Mouse (Mus musculus): ENCODE data around the gene Samd4b. TPM values are rescaled to one million over a fixed set of nuclear protein-coding genes. Genes with fewer than 3 reads are reported as not detected.

Samd4b gene
- total RNA-seq, 2 experiments from 2014 or later = 74.9 to 78.9 TPM

DNA sequence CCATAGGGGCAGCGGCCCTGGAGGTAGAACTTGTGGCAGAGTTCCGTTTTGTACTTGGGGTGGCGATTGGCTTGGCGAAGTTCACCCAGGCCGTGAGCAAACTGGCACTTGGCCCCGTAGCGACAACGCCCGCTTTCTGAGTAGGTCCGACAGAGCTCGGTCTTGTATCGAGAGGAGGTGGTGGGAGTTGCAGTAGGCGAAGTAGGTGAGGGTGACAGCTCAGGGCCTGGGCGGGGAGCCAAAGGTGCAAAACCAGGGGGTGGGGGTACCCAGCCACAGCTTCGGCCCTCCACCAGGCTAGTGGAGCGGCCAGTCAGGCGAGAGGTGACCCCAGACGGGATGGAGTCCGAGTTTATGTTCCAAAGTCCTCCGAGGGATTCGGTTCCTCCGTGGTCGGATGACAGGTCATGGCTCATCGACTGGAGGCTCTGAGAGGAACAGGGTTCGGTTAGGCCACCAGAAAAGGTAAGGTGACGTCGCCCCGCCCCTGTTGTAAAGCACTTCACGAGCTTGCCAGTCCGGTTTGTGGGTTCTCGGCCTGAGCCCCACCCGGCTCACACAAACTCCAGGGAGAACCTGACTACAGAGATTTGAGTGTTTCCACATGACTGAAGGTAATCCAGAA, 219.8 kb downstream of the Samd4b start:
- Histone ChIP-seq H3K27ac (peak overlapping the region; percentile 91), H3K4me3 (peak overlapping the region; percentile 54)
- TF ChIP-seq CTCF (IDR thresholded peaks at IDR 0.05) = no peak
- intact Hi-C loops (cut with DNase I) = no loop called here
- DNase-seq (ENCODE audit: extremely low spot score in 1 of 2, low spot score in 2 of 2) = no peak

DNA sequence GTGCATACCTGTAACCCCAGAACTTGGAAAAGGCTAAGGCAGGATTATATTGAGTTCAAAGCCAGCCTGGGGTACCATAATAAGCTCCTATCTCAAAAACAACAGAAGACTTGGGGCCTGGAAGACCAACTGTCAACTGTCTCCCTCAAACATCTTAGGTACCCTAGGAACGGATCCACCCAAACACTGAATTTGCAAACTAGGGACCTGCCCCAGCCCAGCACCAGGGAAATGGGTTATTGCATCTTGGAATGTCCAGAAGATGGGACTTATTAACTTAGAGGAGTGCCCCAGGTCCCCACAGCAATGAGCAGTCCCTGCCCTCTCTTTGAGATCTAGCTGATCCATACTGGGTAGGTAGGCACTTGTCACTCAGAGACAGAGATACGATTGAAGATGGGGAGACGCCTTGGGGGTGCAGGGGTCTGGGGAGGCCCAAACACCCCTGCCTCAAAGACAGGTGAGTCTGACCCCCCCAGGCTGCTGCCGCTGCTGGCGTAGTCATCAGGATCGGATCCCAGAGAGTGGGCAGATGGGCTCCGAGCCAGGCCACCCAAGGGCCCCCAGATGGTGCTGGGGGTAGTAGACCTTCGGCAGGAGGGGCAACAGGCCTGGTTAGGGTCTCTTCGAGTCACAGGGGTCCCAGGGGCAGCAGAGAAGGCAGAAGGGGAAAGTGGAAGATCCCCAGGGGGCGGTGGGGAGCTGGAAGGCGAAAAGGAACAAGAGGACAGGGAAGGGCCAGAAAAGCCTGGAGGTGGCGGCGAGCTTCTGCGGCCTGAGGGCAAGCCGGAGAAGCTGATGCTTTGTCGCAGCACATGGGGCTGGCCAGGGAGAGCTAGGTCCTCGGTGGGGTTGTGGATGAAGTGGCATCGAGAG, 220.5 kb downstream of the Samd4b start:
- H3K27ac ChIP-seq = peak overlapping the region; percentile 91; the same call in 1 of the 2 replicates
- intact Hi-C loops (cut with DNase I) = no loop called here
- TF ChIP-seq CTCF (IDR thresholded peaks at IDR 0.05) = no peak
- no peak for DNase-seq (ENCODE audit: extremely low spot score in 1 of 2, low spot score in 2 of 2)
- H3K4me3 ChIP-seq = peak overlapping the region; percentile 54

DNA sequence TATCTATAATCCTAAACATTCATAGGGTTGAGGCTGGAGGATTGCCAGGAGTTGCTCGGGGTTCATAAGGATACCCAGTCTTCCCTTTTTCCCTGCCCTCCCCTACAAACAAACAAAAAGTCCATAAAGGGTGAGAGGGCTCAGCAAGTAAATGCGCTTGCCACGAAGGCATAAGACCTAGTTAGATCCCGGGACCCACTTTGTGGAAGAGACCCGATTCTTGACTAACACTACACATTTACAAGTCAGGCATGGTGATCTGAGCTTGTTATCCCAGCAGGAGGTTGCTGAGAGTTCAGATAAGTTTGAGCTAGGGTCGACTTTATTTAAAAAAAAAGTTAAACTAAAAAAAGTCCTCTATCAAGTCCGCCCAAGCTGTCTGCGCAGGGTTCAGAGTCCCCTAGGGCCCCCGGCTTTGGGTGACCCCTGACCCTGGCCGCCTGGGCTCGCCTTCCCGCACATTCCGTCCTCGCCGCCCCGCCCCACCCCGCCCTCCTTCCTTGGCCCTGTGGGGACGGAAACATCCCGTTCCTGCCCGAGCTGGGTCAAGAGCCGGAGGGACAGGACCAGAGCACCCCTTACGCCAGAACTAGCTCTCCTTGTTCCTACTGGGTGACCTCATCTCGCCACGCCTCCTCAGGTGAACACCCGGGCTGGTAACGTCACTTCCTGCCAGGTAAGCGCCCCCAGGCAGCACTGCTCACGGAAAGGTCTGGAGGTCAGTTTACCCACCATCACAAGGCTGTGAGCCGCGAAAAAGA, 221.8 kb downstream of the Samd4b start:
- TF ChIP-seq CTCF (IDR thresholded peaks at IDR 0.05) = no peak
- no peak for DNase-seq (ENCODE audit: extremely low spot score in 1 of 2, low spot score in 2 of 2)
- peak overlapping the region; percentile 91 for H3K27ac ChIP-seq
- peak overlapping the region; percentile 54 for H3K4me3 ChIP-seq
- intact Hi-C loops (cut with DNase I) = no loop called here

DNA sequence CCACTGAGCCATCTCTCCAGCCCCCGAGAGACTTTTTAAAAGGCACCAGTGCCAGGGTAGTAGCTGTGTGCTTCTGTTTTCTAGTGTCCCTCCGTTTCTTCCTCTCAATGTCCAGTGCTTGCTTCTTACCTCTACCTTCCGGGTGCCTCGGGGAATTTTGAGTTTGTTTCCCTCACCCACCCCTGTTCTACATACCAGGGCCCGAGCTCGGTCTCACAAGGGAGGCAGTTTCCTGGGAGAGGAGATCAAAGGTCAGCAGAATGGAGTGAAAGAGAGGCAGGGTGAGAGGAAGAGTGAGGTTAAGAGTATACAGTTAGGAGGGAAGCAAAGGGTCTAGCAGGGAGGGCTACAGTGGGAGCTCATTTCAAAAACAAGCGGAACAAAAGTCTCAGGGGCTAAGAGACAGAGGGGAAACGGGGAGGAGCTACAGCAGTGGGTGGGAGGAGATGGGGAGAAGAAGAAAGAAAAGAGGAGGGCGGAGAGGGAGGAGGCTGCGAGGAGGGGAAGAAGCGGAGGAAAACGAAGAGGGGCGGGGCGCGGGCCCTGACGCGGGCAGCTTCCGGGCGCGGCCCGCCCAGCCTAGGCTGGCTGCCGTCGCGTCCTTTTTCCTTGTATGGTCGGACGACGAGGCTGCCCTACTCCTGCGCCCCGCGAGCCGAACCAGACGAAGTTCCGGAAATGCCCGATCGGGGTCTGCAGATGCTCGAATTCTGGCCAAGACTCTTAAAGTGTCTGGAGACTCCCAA, 222.6 kb downstream of the Samd4b start:
- intact Hi-C loops (cut with DNase I) = no loop called here
- peak overlapping the region; percentile 91 for H3K27ac ChIP-seq
- no peak; the same call in 1 of the 2 replicates for TF ChIP-seq CTCF (IDR thresholded peaks at IDR 0.05)
- peak; percentile 71 to 80 for DNase-seq (ENCODE audit: extremely low spot score in 1 of 2, low spot score in 2 of 2)
- H3K4me3 ChIP-seq = peak overlapping the region; percentile 54

DNA sequence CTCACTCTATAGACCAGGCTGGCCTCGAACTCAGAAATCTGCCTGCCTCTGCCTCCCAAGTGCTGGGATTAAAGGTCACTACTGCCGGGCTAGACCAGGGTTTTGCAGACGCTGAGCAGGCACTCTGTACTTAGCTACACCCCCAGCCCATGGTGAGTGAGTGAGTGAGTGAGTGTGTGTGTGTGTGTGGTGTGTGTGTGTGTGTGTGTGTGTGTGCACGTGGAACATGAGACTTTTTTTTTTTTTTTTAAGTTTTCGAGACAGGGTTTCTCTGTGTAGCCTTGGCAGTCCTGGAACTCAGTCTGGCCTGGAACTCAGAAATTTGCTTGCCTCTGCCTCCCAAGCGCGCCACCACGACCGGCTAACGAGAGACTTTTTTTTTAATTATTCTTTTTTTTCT, 223.3 kb downstream of the Samd4b start:
- no peak for DNase-seq (ENCODE audit: extremely low spot score in 1 of 2, low spot score in 2 of 2)
- Histone ChIP-seq H3K4me3 (no peak overlapping the region), H3K27ac (peak overlapping the region; percentile 91; the same call in 1 of the 2 replicates)
- no peak for TF ChIP-seq CTCF (IDR thresholded peaks at IDR 0.05)
- intact Hi-C loops (cut with DNase I) = no loop called here

DNA sequence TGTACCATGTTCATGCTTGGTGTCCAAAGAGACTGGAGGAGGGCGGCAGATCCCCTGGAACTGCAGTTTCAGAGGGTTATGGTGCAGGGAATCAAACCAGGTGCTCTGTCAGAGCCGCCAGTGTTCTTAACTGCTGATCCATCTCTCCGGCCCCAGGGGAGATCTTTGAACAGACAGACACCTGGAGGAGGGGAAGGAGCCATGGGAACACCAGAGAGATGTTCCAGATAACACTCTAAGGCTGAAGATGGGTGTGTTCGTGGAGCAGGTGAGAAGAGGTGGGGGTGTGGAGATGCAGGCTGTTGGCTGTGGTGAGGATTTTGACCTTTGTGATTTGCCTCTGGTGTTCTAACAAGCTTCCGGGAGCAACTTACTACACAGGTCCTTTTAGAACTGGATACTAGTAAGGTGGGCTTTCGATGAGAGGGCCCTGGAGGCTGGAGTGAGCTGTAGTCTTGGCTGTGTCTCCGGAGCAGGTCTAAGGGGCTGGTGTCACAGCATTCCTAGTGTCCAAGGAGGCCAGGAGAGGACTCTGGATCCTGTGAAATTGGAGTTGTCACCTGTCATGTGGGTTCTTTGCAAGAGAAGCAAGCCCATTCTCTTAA, 224.0 kb downstream of the Samd4b start:
- no peak for TF ChIP-seq CTCF (IDR thresholded peaks at IDR 0.05)
- Histone ChIP-seq H3K4me3 (no peak overlapping the region), H3K27ac (0 out of 2 replicates have a peak overlapping the region, but pooled peaks have one; percentile 24)
- intact Hi-C loops (cut with DNase I) = loop anchor here (1.0 to 2.0 kb wide), 2 partner anchors 12 to 23 kb away; partner anchors contain the start of gene Rps16
- no peak for DNase-seq (ENCODE audit: extremely low spot score in 1 of 2, low spot score in 2 of 2)

DNA sequence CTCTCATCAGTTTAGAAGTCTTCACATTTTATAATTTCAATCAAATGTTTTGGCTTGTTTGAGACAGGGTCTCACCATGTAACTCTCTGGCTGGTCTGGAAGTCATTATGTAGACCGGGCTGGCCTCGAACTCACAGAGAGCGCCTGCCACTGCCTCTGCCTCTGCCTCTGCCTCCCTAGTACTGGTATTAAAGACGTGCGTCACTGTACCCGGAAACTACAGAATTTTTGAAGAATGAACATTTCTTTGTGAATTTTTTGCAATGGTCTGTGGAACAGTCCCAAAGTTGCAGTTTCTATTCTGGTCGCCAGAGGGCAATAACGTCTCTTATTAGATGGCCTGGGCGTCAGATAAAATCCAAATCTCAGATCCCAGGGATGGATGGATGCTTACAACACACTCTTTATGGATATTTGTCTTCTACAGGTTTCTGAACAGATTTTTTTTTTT, 224.8 kb downstream of the Samd4b start:
- Histone ChIP-seq H3K27ac (peak overlapping the region; percentile 45; the same call in 1 of the 2 replicates), H3K4me3 (peak overlapping the region; percentile 62)
- intact Hi-C loops (cut with DNase I) = loop anchor here (1.0 to 2.0 kb wide), 2 partner anchors 13 to 22 kb away; partner anchors contain the start of gene Rps16
- peak; percentile 69 to 70 for DNase-seq (ENCODE audit: extremely low spot score in 1 of 2, low spot score in 2 of 2)
- peak; percentile 81 for TF ChIP-seq CTCF (IDR thresholded peaks at IDR 0.05)

DNA sequence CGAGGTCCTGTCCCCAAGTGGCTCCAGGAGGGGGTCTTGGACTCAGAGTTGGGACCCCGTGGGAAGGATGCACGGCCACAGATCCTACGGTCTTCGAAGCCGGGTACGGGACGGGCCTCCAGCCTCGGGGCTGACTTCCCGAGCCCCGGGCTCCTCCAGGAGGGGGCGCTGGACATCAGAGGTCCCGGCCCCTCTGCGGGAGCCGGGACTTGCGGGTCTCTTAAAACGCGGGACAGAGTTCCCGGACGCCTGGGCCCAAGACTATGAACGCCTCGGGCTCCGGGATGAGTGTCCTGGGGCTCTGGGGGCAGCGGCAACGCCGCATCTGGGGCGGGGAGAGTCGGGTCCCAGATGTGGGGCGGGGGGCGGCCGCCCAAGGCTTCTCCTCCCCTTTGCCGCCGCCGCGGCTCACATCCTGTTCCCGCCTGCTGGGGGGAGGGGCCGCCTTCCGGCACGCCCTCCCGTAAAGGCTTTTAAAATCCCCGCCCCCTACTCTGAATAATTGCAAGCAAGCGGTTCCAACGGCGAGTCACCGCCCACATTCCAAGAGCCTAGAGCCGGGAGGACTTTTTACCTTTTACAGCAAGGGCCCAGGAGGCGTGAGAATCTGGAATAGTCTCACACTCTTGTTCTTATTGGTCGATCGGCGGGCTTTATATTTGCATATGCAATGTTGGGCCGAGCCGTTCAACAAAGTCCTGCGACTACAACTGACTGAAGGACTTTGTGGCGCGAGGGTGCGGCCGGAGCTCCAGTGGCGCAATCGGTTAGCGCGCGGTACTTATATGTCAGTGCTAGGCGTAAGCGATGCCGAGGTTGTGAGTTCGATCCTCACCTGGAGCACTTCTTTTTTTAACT, 225.5 kb downstream of the Samd4b start, which contains the start of gene Plekhg2:
Gene Plekhg2 (minus strand): TSS at position 349 of the 858 bp plus-strand sequence.
- TF ChIP-seq CTCF (IDR thresholded peaks at IDR 0.05) = peak; percentile 65
- H3K4me3 ChIP-seq = peak within 1 kb of the TSS; percentile 62
- DNase-seq (ENCODE audit: extremely low spot score in 1 of 2, low spot score in 2 of 2) = peak; percentile 93 to 97
- H3K27ac ChIP-seq = peak within 1 kb of the TSS; percentile 82
- intact Hi-C loops (cut with DNase I) = loop anchor here (1.0 to 2.0 kb wide), 2 partner anchors 14 to 22 kb away; partner anchors contain the start of gene Rps16

DNA sequence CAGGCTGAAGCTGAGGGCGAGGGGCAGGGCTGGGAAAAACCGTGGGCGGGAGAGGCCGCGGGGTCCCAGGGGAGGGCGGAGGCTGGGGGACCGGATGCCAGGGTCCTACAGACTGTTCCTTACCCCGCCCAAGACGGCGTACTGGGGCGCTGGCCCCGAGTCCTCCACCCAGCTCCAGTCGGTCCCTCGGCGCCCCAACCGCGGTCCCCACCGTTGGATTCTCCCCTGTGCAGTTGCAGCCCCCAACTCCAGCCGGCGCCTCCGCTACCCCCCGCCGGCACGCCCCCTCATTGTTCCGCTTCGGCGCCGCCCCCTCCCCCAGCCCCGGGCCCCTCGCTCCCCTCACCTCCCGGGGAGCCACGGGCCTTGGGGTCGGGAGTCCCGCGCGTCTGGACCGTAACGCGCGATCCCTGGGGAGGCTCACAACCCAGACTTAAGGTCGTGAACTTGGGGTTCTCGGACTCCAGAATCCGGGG, 226.4 kb downstream of the Samd4b start:
- H3K27ac ChIP-seq = peak overlapping the region; percentile 82
- no peak for DNase-seq (ENCODE audit: extremely low spot score in 1 of 2, low spot score in 2 of 2)
- TF ChIP-seq CTCF (IDR thresholded peaks at IDR 0.05) = no peak
- intact Hi-C loops (cut with DNase I) = no loop called here
- peak overlapping the region; percentile 62 for H3K4me3 ChIP-seq

All from left cerebral cortex, adult 2 months (tissue).